Mouse (Mus musculus) brain, adult 10 weeks (tissue): ENCODE data around the gene Ehbp1. TPM values are rescaled to one million over a fixed set of nuclear protein-coding genes. Genes with fewer than 3 reads are reported as not detected.

Experiments
- polyA plus RNA-seq: library from polyadenylated mRNA; stranded (reverse); fragments of 350-450 nt; fragmentation: Illumina TruSeq; extraction: RNeasy Lipid Tissue Mini Kit (QIAGEN cat#74804); gene quantifications from one replicate; pipeline ENCODE4 v1.2.3, GENCODE M21; 2015; ENCODE audit warnings: low read depth, low replicate concordance

The Ehbp1 gene
- polyA plus RNA-seq: 24.9 TPM

GRCm38 (mm10) chr11:22342242-22343207, at the start of gene Ehbp1:
Ehbp1 (minus strand) TSS chr11:22342292.

GRCm38 (mm10) chr11:22002783-22003340, 339.2 kb downstream of the Ehbp1 start, which contains the start of gene Otx1:
Otx1 (minus strand) TSS chr11:22002897.

Other genes starting within 250 kb of the Ehbp1 start
- 11.8 TPM for gene Tmem17, start 169.8 kb upstream of the Ehbp1 start, polyA plus RNA-seq